Mouse (Mus musculus) CH12.LX (cell line): ENCODE results near the gene Rnf151. TPM values are rescaled to one million over a fixed set of nuclear protein-coding genes. Genes with fewer than 3 reads are reported as not detected.

Experiments used
- DNase-seq: peaks from one replicate; pipeline ENCODE4 v3.0.0-alpha.2; 2013; ENCODE audit errors: extremely low read depth
- H3K27ac ChIP-seq: 2 replicates; pipeline ENCODE4 v1.5.1; 2012; ENCODE audit warnings: low read depth, mild to moderate bottlenecking, control low read depth, moderate library complexity; ENCODE audit not compliant: insufficient read depth
- H3K27me3 ChIP-seq: replicated peaks from 2 replicates; pipeline ENCODE3; 2012; ENCODE audit warnings: inconsistent platforms
- H3K36me3 ChIP-seq, 2 experiments: replicated peaks in 1 of 2; 2 replicates each; pipeline versions ENCODE3 to v1.6.1; 2012; ENCODE audit warnings: inconsistent platforms in 1 of 2, low read length in 1 of 2, mild to moderate bottlenecking in 1 of 2, mixed read lengths in 1 of 2, moderate library complexity in 1 of 2; ENCODE audit not compliant: control insufficient read depth in 1 of 2, insufficient read depth in 1 of 2
- H3K4me1 ChIP-seq, 2 experiments: 2 replicates each; pipeline ENCODE4 v1.6.1; 2012; ENCODE audit warnings: inconsistent platforms in 1 of 2, moderate library complexity in 1 of 2; ENCODE audit not compliant: insufficient read depth in 2 of 2, control insufficient read depth in 1 of 2
- H3K4me2 ChIP-seq: 2 replicates; pipeline ENCODE4 v1.6.1; 2012; ENCODE audit warnings: low read depth, mild to moderate bottlenecking, control low read depth; ENCODE audit not compliant: poor library complexity, insufficient read depth, severe bottlenecking
- H3K4me3 ChIP-seq, 3 experiments: fragments of 150-350 bp in 1 of 3; sonication (generic) in 1 of 3; replicated peaks in 1 of 3; 2 replicates each; pipeline versions ENCODE3 to v1.5.1; 2011 to 2012; ENCODE audit warnings: low read depth in 2 of 3, low read length in 2 of 3, mild to moderate bottlenecking in 2 of 3, moderate library complexity in 2 of 3, control low read depth in 1 of 3, improper control_type of control experiment in 1 of 3, inconsistent platforms in 1 of 3, mixed read lengths in 1 of 3; ENCODE audit not compliant: poor library complexity in 1 of 3
- H3K79me2 ChIP-seq: replicated peaks from 2 replicates; pipeline ENCODE4 v1.6.1; 2012; ENCODE audit warnings: mild to moderate bottlenecking, moderate library complexity; ENCODE audit not compliant: control insufficient read depth, poor library complexity, insufficient read depth, severe bottlenecking; ENCODE audit errors: extremely low read depth
- H3K9ac ChIP-seq: 2 replicates; pipeline ENCODE4 v1.6.1; 2012; ENCODE audit warnings: low read depth, mild to moderate bottlenecking, control low read depth, moderate library complexity; ENCODE audit not compliant: insufficient read depth
- H3K9me3 ChIP-seq: replicated peaks from 2 replicates; pipeline ENCODE3; 2012; ENCODE audit warnings: low read length, inconsistent platforms, mixed read lengths
- CHD1 ChIP-seq: IDR thresholded peaks from 2 replicates; pipeline ENCODE4 v1.6.1; 2012; ENCODE audit warnings: low read depth, low read length, improper control_type of control experiment, inconsistent platforms
- CHD2 ChIP-seq: IDR thresholded peaks from 2 replicates; pipeline ENCODE4 v1.6.1; 2011; ENCODE audit warnings: low read length, improper control_type of control experiment
- CTCF ChIP-seq, 2 experiments: IDR thresholded peaks in 1 of 2; conservative IDR thresholded peaks in 1 of 2; 2 replicates each; pipeline ENCODE4 v1.5.1; 2011 to 2012; ENCODE audit warnings: low read depth in 2 of 2, low read length in 2 of 2, improper control_type of control experiment in 1 of 2, inconsistent platforms in 1 of 2, mild to moderate bottlenecking in 1 of 2, moderate library complexity in 1 of 2
- EP300 ChIP-seq: IDR thresholded peaks from 2 replicates; pipeline ENCODE4 v1.6.1; 2011; ENCODE audit warnings: low read length, improper control_type of control experiment
- ETS1 ChIP-seq: conservative IDR thresholded peaks from 2 replicates; pipeline ENCODE4 v1.6.1; 2012; ENCODE audit warnings: low read depth, mild to moderate bottlenecking, inconsistent platforms, low read length, improper control_type of control experiment, moderate library complexity
- GABPA ChIP-seq: IDR thresholded peaks from 2 replicates; pipeline ENCODE4 v1.6.1; 2012; ENCODE audit warnings: low read depth, low read length, improper control_type of control experiment, inconsistent platforms; ENCODE audit not compliant: insufficient replicate concordance
- HCFC1 ChIP-seq: IDR thresholded peaks from 2 replicates; pipeline ENCODE4 v1.6.1; 2012; ENCODE audit warnings: low read depth, mild to moderate bottlenecking, inconsistent platforms, low read length, improper control_type of control experiment
- JUN ChIP-seq: IDR thresholded peaks from 2 replicates; pipeline ENCODE4 v1.6.1; 2011; ENCODE audit warnings: low read depth, mild to moderate bottlenecking, low read length, improper control_type of control experiment, moderate library complexity; ENCODE audit not compliant: insufficient read depth
- MAFK ChIP-seq: IDR thresholded peaks from 2 replicates; pipeline ENCODE4 v1.6.1; 2011; ENCODE audit warnings: low read length, improper control_type of control experiment; ENCODE audit not compliant: insufficient replicate concordance
- MAZ ChIP-seq: IDR thresholded peaks from 2 replicates; pipeline ENCODE4 v1.6.1; 2012; ENCODE audit warnings: low read depth, mild to moderate bottlenecking, inconsistent platforms, low read length, improper control_type of control experiment, moderate library complexity
- NELFE ChIP-seq: IDR thresholded peaks from 2 replicates; pipeline ENCODE4 v1.6.1; 2011; ENCODE audit warnings: low read depth, low read length, improper control_type of control experiment
- PAX5 ChIP-seq: IDR thresholded peaks from 2 replicates; pipeline ENCODE4 v1.6.1; 2012; ENCODE audit warnings: low read length, inconsistent platforms, mixed read lengths
- POLR2A ChIP-seq: IDR thresholded peaks from 2 replicates; pipeline ENCODE4 v1.6.1; 2011; ENCODE audit warnings: low read depth, mild to moderate bottlenecking, improper control_type of control experiment, low read length
- POLR2AphosphoS2 ChIP-seq: IDR thresholded peaks from 2 replicates; pipeline ENCODE4 v1.6.1; 2011; ENCODE audit warnings: low read depth, low read length, improper control_type of control experiment
- RAD21 ChIP-seq: IDR thresholded peaks from 2 replicates; pipeline ENCODE4 v1.6.1; 2011; ENCODE audit warnings: low read depth, mild to moderate bottlenecking, low read length, improper control_type of control experiment, moderate library complexity
- RCOR1 ChIP-seq: conservative IDR thresholded peaks from 2 replicates; pipeline ENCODE4 v1.6.1; 2012; ENCODE audit warnings: low read depth, mild to moderate bottlenecking, inconsistent platforms, low read length, improper control_type of control experiment
- SMC3 ChIP-seq: IDR thresholded peaks from 2 replicates; pipeline ENCODE4 v1.6.1; 2011; ENCODE audit warnings: low read depth, low read length, improper control_type of control experiment
- TBP ChIP-seq: conservative IDR thresholded peaks from 2 replicates; pipeline ENCODE4 v1.6.1; 2011; ENCODE audit warnings: low read depth, low read length, improper control_type of control experiment
- UBTF ChIP-seq: IDR thresholded peaks from 2 replicates; pipeline ENCODE4 v1.6.1; 2012; ENCODE audit warnings: low read depth, mild to moderate bottlenecking, inconsistent platforms, low read length, improper control_type of control experiment, moderate library complexity
- USF1 ChIP-seq: IDR thresholded peaks from 2 replicates; pipeline ENCODE4 v1.6.1; 2014; ENCODE audit warnings: low read depth, mild to moderate bottlenecking, inconsistent platforms, low read length, improper control_type of control experiment
- USF2 ChIP-seq: conservative IDR thresholded peaks from 2 replicates; pipeline ENCODE4 v1.6.1; 2011; ENCODE audit warnings: low read depth, low read length, improper control_type of control experiment
- ZKSCAN1 ChIP-seq: IDR thresholded peaks from 2 replicates; pipeline ENCODE4 v1.6.1; 2012; ENCODE audit warnings: low read depth, inconsistent platforms, low read length, improper control_type of control experiment, borderline replicate concordance
- dilution Hi-C: fragments of 300-500 bp; cut with MboI; formaldehyde crosslinking; loops from 2 replicates; pipeline ENCODE4 v1.14.3; 2020; ENCODE audit warnings: low sequenced_read_pairs; ENCODE audit not compliant: extremely low pct_unique_long_range_greater_than_20kb, extremely low pct_ligation_motif_present
- in situ Hi-C: fragments of 300-500 bp; cut with MboI; formaldehyde crosslinking; loops from 3 replicates; pipeline ENCODE4 v1.14.3; 2019; ENCODE audit warnings: low sequenced_read_pairs, low pct_ligation_motif_present, low pct_unique_long_range_greater_than_20kb, mixed read lengths
- polyA plus RNA-seq: library from polyadenylated mRNA; unstranded; fragments of >175 nt; gene quantifications from 2 replicates; pipeline ENCODE4 v1.2.1, GENCODE M21; 2012; ENCODE audit warnings: low read depth; ENCODE audit not compliant: insufficient read length
- total RNA-seq, 2 experiments: library from RNA; depleted of rRNA; stranded (reverse); fragments of 300-350 nt in 1 of 2; fragments of >200 nt in 1 of 2; gene quantifications; 2 replicates each; pipeline ENCODE4 v1.2.3; 2012 to 2014

Gene Rnf151
- total RNA-seq (2012; rRNA removed): 0.38 and 0.59 TPM in 2 replicates
- not detected in 2 replicates for total RNA-seq (2014; rRNA removed)
- polyA plus RNA-seq: 0.20 and 0.34 TPM in 2 replicates

- Histone ChIP-seq H3K27ac (no peak within 1 kb of the TSS), H3K4me1 (peaks cover 5 to 24% of the 10 kb centered on the region in 2 experiments; a peak in 3 of 4 replicates), H3K27me3 (no peaks in the 10 kb centered on the region), H3K4me2 (peak within 1 kb of the TSS; percentile 92), H3K79me2 (peaks cover 37% of the 10 kb centered on the region), H3K36me3 (peaks cover 35 to 58% of the 10 kb centered on the region in 2 experiments), H3K9ac (peak within 1 kb of the TSS; percentile 98), H3K4me3 (peak within 1 kb of the TSS; percentile 70 to 92 (median 78)), H3K9me3 (no peaks in the 10 kb centered on the region)
- dilution Hi-C loops (no loop called here), in situ Hi-C loops (no loop called here)
- no peak for DNase-seq
- no peak for TF ChIP-seq UBTF
- TF ChIP-seq POLR2A: peak; percentile 58
- no peak for TF ChIP-seq RAD21
- TF ChIP-seq CHD2: 0 out of 2 replicates have a peak, but pooled peaks have one; percentile 8
- TF ChIP-seq POLR2AphosphoS2: peak; percentile 84
Observed at GRCm38 (mm10) chr17:24717943-24718342, at the start of gene Rnf151, which contains the start of gene Rps2. Rnf151 (minus strand) TSS chr17:24718063. Rps2 (plus strand) TSS chr17:24718116.

- in situ Hi-C loops: no loop called here
- Histone ChIP-seq H3K4me1 (peaks cover 0 to 14% of the 10 kb centered on the region in 2 experiments; a peak in 2 of 4 replicates), H3K9me3 (no peaks in the 10 kb centered on the region)
- no peak for DNase-seq
- dilution Hi-C loops: no loop called here
- TF ChIP-seq USF1 (no peak), TBP (no peak), JUN (no peak), CTCF (conservative IDR thresholded peaks at IDR 0.05 in 1 of 2, IDR thresholded peaks at IDR 0.05 in 1 of 2; ENCODE audit: low read depth in 2 of 2, low read length in 2 of 2) (no peak), EP300 (no peak), MAFK (no peak), RCOR1 (no peak), HCFC1 (no peak), GABPA (no peak), ZKSCAN1 (no peak), ETS1 (no peak), SMC3 (no peak), NELFE (no peak), MAZ (no peak), PAX5 (no peak), USF2 (no peak), CHD1 (no peak)
- TF ChIP-seq, all 38 proteins: peak for 0
- no peak overlapping the region for H3K9ac ChIP-seq
- H3K4me2 ChIP-seq: no peak overlapping the region
- no peak overlapping the region for H3K27ac ChIP-seq
- H3K79me2 ChIP-seq: no peaks in the 10 kb centered on the region
- H3K27me3 ChIP-seq: peaks cover 77% of the 10 kb centered on the region
- H3K36me3 ChIP-seq: no peaks in the 10 kb centered on the region
- H3K4me3 ChIP-seq: no peak overlapping the region
Observed at GRCm38 (mm10) chr17:24766266-24766875, 48.5 kb upstream of the Rnf151 start.
